Mouse (Mus musculus): ENCODE data around the gene Tango2.
A peak's percentile ranks its signal among the peaks of the same experiment; 100 is the strongest.

The Tango2 gene

DNA sequence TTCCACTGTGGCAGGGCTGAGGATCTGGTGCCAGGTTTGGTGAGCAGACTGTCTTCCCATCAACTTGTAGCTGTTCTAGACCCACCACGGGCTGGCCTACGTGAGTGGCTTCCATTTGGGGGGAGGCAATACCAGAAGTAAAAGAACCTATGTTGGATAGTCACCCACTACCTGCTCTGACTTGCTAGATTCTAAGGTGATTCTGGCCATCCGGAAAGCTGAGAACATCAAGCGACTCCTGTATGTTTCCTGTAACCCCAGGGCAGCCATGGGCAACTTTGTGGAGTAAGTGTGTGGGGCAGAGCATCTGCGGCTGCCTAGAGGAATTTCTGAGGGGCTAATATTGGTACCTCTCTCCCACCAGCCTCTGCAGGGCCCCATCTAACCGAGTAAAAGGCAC lies 95.2 kb downstream of the Tango2 start:
- H3K4me1 ChIP-seq (replicated peaks; ENCODE audit: low read depth, low read length) = peaks cover 35% of the 10 kb centered on the region
- no peak for TF ChIP-seq NANOG (IDR thresholded peaks at IDR 0.05; ENCODE audit: borderline replicate concordance, low read length)
- TF ChIP-seq CTCF (conservative IDR thresholded peaks at IDR 0.05; ENCODE audit: low read length) = no peak
- no peak for TF ChIP-seq POU5F1 (IDR thresholded peaks at IDR 0.05; ENCODE audit: borderline replicate concordance, low read length)
- no peaks in the 10 kb centered on the region for H3K27me3 ChIP-seq (ENCODE audit: insufficient read depth, low read length)
- H3K9me3 ChIP-seq (ENCODE audit: low read length) = no peaks in the 10 kb centered on the region
- peaks cover 83% of the 10 kb centered on the region for H3K36me3 ChIP-seq (ENCODE audit: insufficient read depth, low read length)
- H3K4me3 ChIP-seq (replicated peaks; ENCODE audit: low read length) = no peak overlapping the region

DNA sequence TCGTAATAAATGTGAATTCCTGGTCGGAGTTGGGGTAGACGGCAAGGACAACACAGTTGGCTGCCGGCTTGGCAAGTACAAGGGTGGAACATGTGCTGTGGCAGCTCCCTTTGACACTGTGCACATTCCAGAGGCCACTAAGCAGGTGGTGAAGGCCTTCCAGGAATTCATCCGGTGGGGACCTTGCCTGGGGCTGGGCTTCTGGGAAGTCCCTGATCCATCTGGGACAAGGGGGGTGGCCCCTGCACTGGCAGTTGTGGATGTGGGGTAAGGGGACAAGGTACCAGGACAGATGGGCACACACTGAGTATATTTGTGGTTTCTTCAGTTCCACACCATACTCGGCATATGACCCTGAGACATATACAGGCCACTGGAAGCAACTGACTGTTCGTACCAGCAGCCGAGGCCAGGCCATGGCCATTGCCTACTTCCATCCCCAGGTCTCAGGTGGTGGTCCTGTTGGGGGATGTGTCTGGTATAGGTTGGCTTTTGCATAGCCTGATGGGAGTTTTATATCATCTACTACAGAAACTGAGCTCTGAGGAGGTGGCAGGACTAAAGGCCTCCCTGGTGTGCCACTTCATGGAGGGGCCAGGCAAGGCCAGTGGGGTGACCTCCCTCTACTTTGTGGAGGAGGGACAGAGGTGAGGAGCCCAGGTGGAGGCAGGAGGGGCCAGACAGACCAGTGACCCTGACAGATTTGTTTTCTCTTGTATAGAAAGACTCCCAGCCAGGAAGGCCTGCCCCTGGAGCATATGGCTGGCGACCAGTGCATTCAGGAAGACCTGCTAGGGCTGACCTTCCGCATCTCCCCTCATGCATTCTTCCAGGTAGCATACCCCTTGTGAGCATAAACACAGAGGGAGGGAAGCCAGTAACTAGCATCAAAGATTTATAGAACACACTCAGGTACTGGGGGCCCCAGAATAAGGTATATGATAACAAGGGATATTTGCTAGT lies 96.8 kb downstream of the Tango2 start:
- TF ChIP-seq CTCF (conservative IDR thresholded peaks at IDR 0.05; ENCODE audit: low read length) (no peak), POU5F1 (IDR thresholded peaks at IDR 0.05; ENCODE audit: borderline replicate concordance, low read length) (no peak)
- Histone ChIP-seq H3K27me3 (ENCODE audit: insufficient read depth, low read length) (no peaks in the 10 kb centered on the region), H3K36me3 (ENCODE audit: insufficient read depth, low read length) (peaks cover 79% of the 10 kb centered on the region), H3K4me1 (replicated peaks; ENCODE audit: low read depth, low read length) (peaks cover 47% of the 10 kb centered on the region), H3K4me3 (replicated peaks; ENCODE audit: low read length) (peak overlapping the region; percentile 97), H3K9me3 (ENCODE audit: low read length) (no peaks in the 10 kb centered on the region)

Measured in E14TG2a.4 (cell line).